ENCODE assay signal across 8 mouse cellular contexts in genomic region chr10:79916808-79917531, GRCm38 (mm10). TPM values are rescaled to one million over a fixed set of nuclear protein-coding genes. Genes with fewer than 3 reads are reported as not detected.
DNase-seq lines count a peak whose midpoint lies in the region; ATAC-seq and TF ChIP-seq lines count a peak whose summit lies in the region.

Gene Kiss1r (plus strand): TSS chr10:79916971.

- peak within 1 kb of the TSS; percentile 87 for H3K4me2 ChIP-seq in heart, embryonic 14.5 days (ENCODE audit: low read length)
- peak within 1 kb of the TSS; percentile 98 for H3K4me2 ChIP-seq in liver, embryonic 12.5 days
- H3K4me2 ChIP-seq in myocyte (ENCODE audit: low read depth), result peak within 1 kb of the TSS; percentile 91

- no peaks in the 10 kb centered on the region for H3K9me3 ChIP-seq in forebrain, embryonic 10.5 days
- H3K9me3 ChIP-seq in heart, embryonic 14.5 days (ENCODE audit: control insufficient read depth, low read length), result no peaks in the 10 kb centered on the region
- H3K9me3 ChIP-seq in liver, embryonic 12.5 days (replicated peaks), result no peaks in the 10 kb centered on the region

- WGBS in forebrain, embryonic 10.5 days, result 3% methylated on average over 42 of the region's 42 CpGs
- 2% methylated on average over 42 of the region's 42 CpGs for WGBS in heart, embryonic 14.5 days
- 2% methylated on average over 42 of the region's 42 CpGs for WGBS in liver, embryonic 12.5 days (ENCODE audit: insufficient replicate concordance)

- H3K36me3 ChIP-seq in C2C12 (ENCODE audit: control insufficient read depth, insufficient read depth), result no peaks in the 10 kb centered on the region
- peaks cover 13% of the 10 kb centered on the region for H3K36me3 ChIP-seq in forebrain, embryonic 10.5 days (replicated peaks)
- peaks cover 6% of the 10 kb centered on the region; the same call in 1 of the 2 replicates for H3K36me3 ChIP-seq in heart, embryonic 14.5 days (ENCODE audit: control insufficient read depth, insufficient read depth, low read length)
- peaks cover 14% of the 10 kb centered on the region for H3K36me3 ChIP-seq in liver, embryonic 12.5 days
- H3K36me3 ChIP-seq in myocyte (ENCODE audit: control insufficient read depth, insufficient read depth), result no peaks in the 10 kb centered on the region
- no peaks in the 10 kb centered on the region for H3K36me3 ChIP-seq in splenic B cell, adult 2 months (ENCODE audit: control insufficient read depth, insufficient read depth, low read length, poor library complexity, severe bottlenecking)

- H3K9ac ChIP-seq in heart, embryonic 14.5 days (ENCODE audit: low read length), result peak within 1 kb of the TSS; percentile 98
- H3K9ac ChIP-seq in liver, embryonic 12.5 days, result peak within 1 kb of the TSS; percentile 93

- H3K4me3 ChIP-seq in C2C12 (ENCODE audit: insufficient read depth, poor library complexity, severe bottlenecking) (peak within 1 kb of the TSS; percentile 64), myocyte (peak within 1 kb of the TSS; percentile 84)
- peak within 1 kb of the TSS; percentile 88 for H3K4me3 ChIP-seq in brown adipose tissue, adult 24 weeks (ENCODE audit: insufficient read depth, low read depth, low read length)
- H3K4me3 ChIP-seq in forebrain, embryonic 10.5 days, result peak within 1 kb of the TSS; percentile 83
- peak within 1 kb of the TSS; percentile 58 to 77 for H3K4me3 ChIP-seq in heart, embryonic 14.5 days (ENCODE audit: control insufficient read depth in 1 of 2, insufficient read depth in 1 of 2, low read depth in 1 of 2, low read length in 2 of 2)
- H3K4me3 ChIP-seq in liver, embryonic 12.5 days, result peak within 1 kb of the TSS; percentile 81

- peak within 1 kb of the TSS; percentile 58 for H3K27ac ChIP-seq in brown adipose tissue, adult 24 weeks (replicated peaks; ENCODE audit: low read depth, low read length)
- peak within 1 kb of the TSS; percentile 93 for H3K27ac ChIP-seq in forebrain, embryonic 10.5 days
- peak within 1 kb of the TSS in 1 of 2 experiments; percentile 69; a peak in 3 of 4 replicates for H3K27ac ChIP-seq in heart, embryonic 14.5 days (replicated peaks in 1 of 2; ENCODE audit: control insufficient read depth in 1 of 2, insufficient read depth in 1 of 2, low read depth in 2 of 2, low read length in 2 of 2)
- H3K27ac ChIP-seq in liver, embryonic 12.5 days, result peak within 1 kb of the TSS; percentile 92

- H3K27me3 ChIP-seq in C2C12 (ENCODE audit: control insufficient read depth, insufficient read depth, insufficient read length) (peaks cover 34% of the 10 kb centered on the region), myocyte (ENCODE audit: control insufficient read depth, insufficient read depth, insufficient read length) (peaks cover 32% of the 10 kb centered on the region)
- peaks cover 61% of the 10 kb centered on the region for H3K27me3 ChIP-seq in forebrain, embryonic 10.5 days (ENCODE audit: poor library complexity, severe bottlenecking)
- H3K27me3 ChIP-seq in heart, embryonic 14.5 days (ENCODE audit: control insufficient read depth, insufficient read depth, low read length), result peaks cover 47% of the 10 kb centered on the region
- H3K27me3 ChIP-seq in liver, embryonic 12.5 days (replicated peaks), result peaks cover 49% of the 10 kb centered on the region
- H3K27me3 ChIP-seq in splenic B cell, adult 2 months (ENCODE audit: control insufficient read depth, insufficient read depth, low read length, poor library complexity, severe bottlenecking), result no peaks in the 10 kb centered on the region

- H3K4me1 ChIP-seq in brown adipose tissue, adult 24 weeks (ENCODE audit: control insufficient read depth, insufficient read depth, insufficient read length, low read length), result peaks cover 13% of the 10 kb centered on the region
- H3K4me1 ChIP-seq in forebrain, embryonic 10.5 days, result peaks cover 87% of the 10 kb centered on the region
- peaks cover 13 to 38% of the 10 kb centered on the region in 2 experiments for H3K4me1 ChIP-seq in heart, embryonic 14.5 days (ENCODE audit: control insufficient read depth in 2 of 2, insufficient read depth in 2 of 2, low read length in 2 of 2)
- peaks cover 94% of the 10 kb centered on the region for H3K4me1 ChIP-seq in liver, embryonic 12.5 days

- peaks cover 2% of the 10 kb centered on the region for H3K79me3 ChIP-seq in C2C12 (ENCODE audit: low read depth)

- no peak for TF ChIP-seq CTCF in C2C12 (IDR thresholded peaks at IDR 0.05; ENCODE audit: control insufficient read depth, insufficient read depth, insufficient read length)

- TF ChIP-seq POLR2A in myocyte (IDR thresholded peaks at IDR 0.05; ENCODE audit: insufficient read length, low read depth), result peak; percentile 89

- DNase-seq in forebrain, embryonic 10.5 days (ENCODE audit: extremely low spot score, low spot score), result peak; percentile 83
- DNase-seq in kidney, postnatal 10 days, result peak; percentile 94
- peak; percentile 73 for DNase-seq in splenic B cell, adult 2 months (ENCODE audit: low read depth, low spot score)

- H3K79me2 ChIP-seq in C2C12 (ENCODE audit: control insufficient read depth, insufficient read depth), result peaks cover 24% of the 10 kb centered on the region
- H3K79me2 ChIP-seq in myocyte (ENCODE audit: control insufficient read depth, insufficient read depth), result peaks cover 16% of the 10 kb centered on the region

- ATAC-seq in heart, embryonic 14.5 days (ENCODE audit: insufficient number of reproducible peaks, insufficient read depth, low FRiP score, low read depth), result peak; percentile 71
- ATAC-seq in liver, embryonic 12.5 days, result peak; percentile 77

- H3ac ChIP-seq in C2C12 (ENCODE audit: control insufficient read depth, insufficient read length, low read depth) (peak within 1 kb of the TSS; percentile 92), myocyte (ENCODE audit: control insufficient read depth, insufficient read length) (peak within 1 kb of the TSS; percentile 37)

TF ChIP-seq in C2C12, 6 proteins besides CTCF, POLR2A, EP300 and RAD21:
- TF ChIP-seq FOSL1 (IDR thresholded peaks at IDR 0.05; ENCODE audit: insufficient read depth, low read length, poor library complexity, severe bottlenecking) (no peak), USF1 (IDR thresholded peaks at IDR 0.05; ENCODE audit: low read depth) (no peak), MYOD1 (IDR thresholded peaks at IDR 0.05; ENCODE audit: control insufficient read depth, insufficient read length, low read depth) (no peak), CEBPB (IDR thresholded peaks at IDR 0.05; ENCODE audit: low read depth) (no peak), MYOG (IDR thresholded peaks at IDR 0.05; ENCODE audit: control insufficient read depth, extremely low read depth, insufficient read length) (no peak), MAX (IDR thresholded peaks at IDR 0.05) (no peak)

TF ChIP-seq in myocyte, 11 proteins besides CTCF, POLR2A, EP300 and RAD21:
- TF ChIP-seq TCF12 (IDR thresholded peaks at IDR 0.05; ENCODE audit: insufficient read depth, poor library complexity, severe bottlenecking) (no peak), MYOD1 (IDR thresholded peaks at IDR 0.05; ENCODE audit: control insufficient read depth in 1 of 3, insufficient read length in 2 of 3, low read depth in 2 of 3) (no peak), MAX (IDR thresholded peaks at IDR 0.05; ENCODE audit: low read depth) (no peak), REST (IDR thresholded peaks at IDR 0.05; ENCODE audit: insufficient read depth, insufficient read length) (no peak), POLR2AphosphoS2 (IDR thresholded peaks at IDR 0.05; ENCODE audit: insufficient read length, low read depth) (peak; percentile 86)

RNA-seq across cellular contexts. Expression of gene Kiss1r, which starts in this region (rescaled TPM):
- polyA plus RNA-seq in C2C12 (2012; fragmentation: generic; extraction: Trizol) (0.13 TPM), myocyte (2012; fragmentation: generic; extraction: Trizol) (0.59 TPM)
- 0.38 and 0.63 TPM in 2 replicates for polyA plus RNA-seq in brown adipose tissue, adult 24 weeks (2012; ENCODE audit: insufficient read depth, insufficient read length, missing spikeins)
- polyA plus RNA-seq in forebrain, embryonic 10.5 days (2016; fragmentation: Nextera tagmentation; extraction: Ambion mirVana), result 0.28 and 0.48 TPM in 2 replicates
- polyA plus RNA-seq in heart, embryonic 14.5 days (2014; fragmentation: Nextera tagmentation; extraction: Ambion mirVana), result 0.19 and 0.70 TPM in 2 replicates
- 0.35 and 0.43 TPM in 2 replicates for polyA plus RNA-seq in liver, embryonic 12.5 days (2016; fragmentation: Nextera tagmentation; extraction: Ambion mirVana)

Comparison
In these comparisons a context has a peak if more than half of its experiments do, and no peak if none do; other contexts are left out.
1. Peak in DNase-seq, H3K4me3 ChIP-seq and H3K27ac ChIP-seq in forebrain, embryonic 10.5 days; RNA of the gene not detected or under 1 TPM.
2. Peak in ATAC-seq, H3K4me3 ChIP-seq, H3K9ac ChIP-seq and H3K4me2 ChIP-seq in heart, embryonic 14.5 days; RNA of the gene not detected or under 1 TPM.
3. Peak in ATAC-seq, H3K4me3 ChIP-seq, H3K27ac ChIP-seq, H3K9ac ChIP-seq and H3K4me2 ChIP-seq in liver, embryonic 12.5 days; RNA of the gene not detected or under 1 TPM.